Mouse (Mus musculus): ENCODE measurements around the gene 6720489N17Rik.
"Not testable (repeated sequence)": the region's sequence is repeated elsewhere in the genome, so short reads cannot be mapped to it uniquely, and the experiment has no call there.

The 6720489N17Rik gene

DNA sequence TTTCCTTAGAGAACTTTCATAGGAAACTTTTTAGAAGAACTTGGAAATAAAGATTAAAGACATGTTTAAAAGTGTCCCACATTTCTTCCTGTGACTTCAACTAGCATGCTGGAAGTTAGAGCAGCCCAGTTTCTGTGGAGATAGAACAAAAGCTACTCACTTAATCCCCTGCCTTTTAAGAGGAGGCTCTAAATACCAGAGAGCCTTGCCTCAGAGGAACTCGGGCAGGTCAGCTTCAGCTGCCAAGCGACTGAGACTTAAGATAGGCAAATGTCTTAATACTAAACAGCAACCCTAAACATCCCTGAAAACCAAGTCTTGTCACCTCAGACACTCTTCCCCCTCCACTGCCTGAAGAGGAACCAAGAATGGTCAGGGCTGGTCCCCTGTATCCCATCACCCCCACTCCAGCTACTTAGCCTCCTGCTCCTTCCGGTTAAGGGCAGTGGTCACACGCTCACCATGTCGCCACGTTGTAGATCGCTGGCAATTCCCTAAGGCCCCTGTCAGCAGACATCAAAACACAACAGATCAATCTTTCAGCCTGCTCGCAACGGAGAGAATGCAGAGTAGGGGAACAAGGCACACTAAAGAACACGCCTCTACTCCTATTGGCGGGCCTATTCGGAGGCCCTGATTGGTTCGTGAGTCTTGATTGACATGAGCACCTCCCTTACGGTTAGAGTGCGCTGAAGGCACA, at the start of gene 6720489N17Rik:
TSS of gene 6720489N17Rik (minus strand) at position 606 of the 700 bp plus-strand sequence.
- DNase-seq: peak; percentile 81

- no peak for DNase-seq
These were observed 29.4 kb upstream of the 6720489N17Rik start for GRCm38 (mm10) chr13:62653369-62653743.

DNA sequence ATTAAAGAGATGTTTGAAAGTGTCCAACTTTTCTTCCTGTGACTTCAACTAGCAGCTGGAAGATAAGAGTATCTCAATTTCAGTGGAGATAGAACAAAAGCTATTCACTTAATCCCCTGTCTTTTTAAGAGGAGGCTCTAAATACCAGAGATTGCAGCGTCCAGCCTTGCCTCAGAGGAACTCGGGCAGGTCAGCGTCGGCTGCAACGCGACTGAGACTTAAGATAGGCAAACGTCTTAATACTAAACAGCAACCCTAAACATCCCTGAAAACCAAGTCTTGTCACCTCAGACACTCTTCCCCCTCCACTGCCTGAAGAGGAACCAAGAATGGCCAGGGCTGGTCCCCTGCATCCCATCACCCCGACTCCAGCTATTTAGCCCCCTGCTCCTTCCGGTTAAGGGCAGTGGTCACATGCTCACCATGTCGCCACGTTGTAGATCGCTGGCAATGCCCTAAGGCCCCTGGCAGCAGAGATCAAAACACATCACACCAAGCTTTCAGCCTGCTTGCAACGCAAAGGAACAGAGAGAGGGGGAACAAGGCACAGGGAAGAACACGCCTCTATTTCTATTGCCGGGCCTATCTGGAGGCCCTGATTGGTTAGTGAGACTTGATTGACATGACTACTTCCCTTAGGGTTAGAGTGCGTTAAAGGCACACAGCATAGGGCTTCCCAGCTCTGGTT, 28.8 kb upstream of the 6720489N17Rik start:
- DNase-seq: peak; percentile 76

GRCm38 (mm10) chr13:62627071-62627470, 3.1 kb upstream of the 6720489N17Rik start:
- not testable (repeated sequence) for DNase-seq

- not testable (repeated sequence) for DNase-seq
These were observed 289 bp upstream of the 6720489N17Rik start for GRCm38 (mm10) chr13:62624277-62624665.

GRCm38 (mm10) chr13:62617449-62617848, 6.5 kb downstream of the 6720489N17Rik start:
- DNase-seq: not testable (repeated sequence)

GRCm38 (mm10) chr13:62571099-62571498, 52.9 kb downstream of the 6720489N17Rik start, which contains the start of gene Zfp934:
TSS of gene Zfp934 (minus strand) at chr13:62571199.
- not testable (repeated sequence) for DNase-seq

DNA sequence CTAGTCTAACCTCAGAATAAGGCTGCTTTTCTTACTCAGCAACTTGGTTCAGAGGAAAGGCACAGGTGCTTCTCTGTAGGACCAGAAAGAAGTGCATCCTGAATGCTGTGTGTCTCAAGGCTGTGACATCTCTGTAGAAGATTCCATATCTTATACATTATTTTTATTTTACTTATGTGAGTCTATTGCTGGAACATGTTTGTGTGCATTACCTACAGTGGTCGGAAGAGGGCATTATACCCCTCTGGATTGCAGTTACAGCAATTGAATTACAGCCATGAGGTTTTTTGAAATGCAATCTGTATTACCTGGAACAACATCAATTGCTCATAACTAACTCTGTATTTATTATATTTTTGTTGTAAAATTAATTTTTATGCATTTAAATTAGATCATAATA, 62.3 kb downstream of the 6720489N17Rik start:
- not testable (repeated sequence) for DNase-seq

DNA sequence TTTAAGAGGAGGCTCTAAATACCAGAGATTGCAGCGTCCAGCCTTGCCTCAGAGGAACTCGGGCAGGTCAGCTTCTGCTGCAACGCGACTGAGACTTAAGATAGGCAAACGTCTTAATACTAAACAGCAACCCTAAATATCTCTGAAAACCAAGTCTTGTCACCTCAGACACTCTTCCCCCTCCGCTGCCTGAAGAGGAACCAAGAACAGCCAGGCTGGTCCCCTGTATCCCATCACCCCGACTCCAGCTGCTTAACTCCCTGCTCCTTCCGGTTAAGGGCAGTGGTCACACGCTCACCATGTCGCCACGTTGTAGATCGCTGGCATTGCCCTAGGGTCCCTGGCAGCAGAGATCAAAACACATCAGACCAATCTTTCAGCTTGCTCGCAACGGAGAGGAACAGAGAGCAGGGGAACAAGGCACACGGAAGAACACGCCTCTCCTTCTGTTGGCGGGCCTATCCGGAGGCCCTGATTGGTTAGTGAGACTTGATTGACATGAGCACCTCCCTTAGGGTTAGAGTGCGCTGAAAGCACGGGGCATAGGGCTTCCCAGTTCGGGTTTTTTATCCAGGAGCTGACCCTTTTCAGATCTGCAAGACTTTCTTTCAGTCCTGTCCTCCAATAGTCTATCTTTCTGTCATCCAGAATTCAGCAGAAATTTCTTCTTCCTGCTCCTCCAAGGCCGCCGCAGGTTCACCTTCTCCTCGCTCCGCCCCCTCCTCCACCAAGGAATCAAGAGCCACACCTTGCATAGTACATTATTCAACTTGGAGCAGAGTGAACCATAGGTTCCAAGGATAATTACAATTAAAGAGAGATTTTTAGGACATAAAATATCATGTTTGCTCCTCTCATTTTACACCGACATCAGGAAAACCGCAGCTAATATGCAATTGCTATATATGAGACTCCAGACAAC, 65.5 kb downstream of the 6720489N17Rik start, which contains the start of gene Zfp935:
TSS of gene Zfp935 (minus strand) at position 323 of the 922 bp plus-strand sequence.
- peak; percentile 84 for DNase-seq

Measured in kidney, adult 11 months (tissue).